Mouse (Mus musculus) frontal cortex, postnatal 25 days (tissue): ENCODE data around the gene Fgfrl1.

Experiments used
- DNase-seq, 2 experiments: peaks; one replicate each; pipeline ENCODE4 v3.0.0; 2022; ENCODE audit warnings: low spot score in 2 of 2

Gene Fgfrl1

DNA sequence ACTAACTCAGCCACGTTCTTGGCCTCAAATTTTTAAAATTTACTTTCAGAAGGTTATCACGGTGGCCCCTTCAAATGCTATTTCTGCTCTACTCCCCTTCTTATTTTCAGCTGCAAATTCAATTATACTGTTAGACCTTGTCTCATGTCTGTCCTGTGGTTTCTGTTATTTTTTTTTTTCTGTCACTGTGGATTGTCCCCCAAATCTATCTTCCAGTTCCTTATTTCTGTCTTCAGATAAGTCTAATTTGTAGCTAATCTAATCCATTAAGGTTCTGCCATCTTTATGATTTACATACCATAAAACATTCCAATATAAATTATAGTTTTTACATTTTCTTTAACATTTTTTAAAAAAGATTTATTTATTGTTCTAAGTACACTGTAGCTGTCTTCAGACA lies 24.8 kb upstream of the Fgfrl1 start:
- no peak for DNase-seq

DNA sequence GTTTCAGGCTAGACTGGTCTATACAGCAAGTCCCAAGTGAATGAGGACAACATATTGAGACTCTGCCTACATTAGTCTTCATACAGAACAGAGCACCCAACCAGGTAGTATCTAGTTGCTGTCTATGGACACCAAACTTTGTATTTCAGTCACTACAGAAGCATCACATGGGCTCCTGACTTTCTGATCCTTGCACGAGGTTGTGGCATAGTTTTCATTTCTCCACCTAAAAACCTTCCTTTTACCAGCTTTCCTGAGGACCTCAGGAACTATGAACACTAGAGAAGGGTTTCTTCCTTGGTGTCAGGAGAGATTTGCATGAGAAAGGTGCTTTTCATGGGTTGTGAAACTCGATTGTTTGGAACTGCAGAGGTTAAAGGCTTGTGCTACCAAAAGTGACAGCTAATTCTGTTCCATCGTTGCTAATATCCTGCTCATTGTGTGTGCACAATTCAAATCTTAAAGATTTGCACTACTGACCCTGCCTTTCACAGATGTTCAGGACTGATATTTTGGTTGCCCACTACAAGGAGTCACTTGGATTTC lies 23.7 kb upstream of the Fgfrl1 start:
- no peak for DNase-seq

DNA sequence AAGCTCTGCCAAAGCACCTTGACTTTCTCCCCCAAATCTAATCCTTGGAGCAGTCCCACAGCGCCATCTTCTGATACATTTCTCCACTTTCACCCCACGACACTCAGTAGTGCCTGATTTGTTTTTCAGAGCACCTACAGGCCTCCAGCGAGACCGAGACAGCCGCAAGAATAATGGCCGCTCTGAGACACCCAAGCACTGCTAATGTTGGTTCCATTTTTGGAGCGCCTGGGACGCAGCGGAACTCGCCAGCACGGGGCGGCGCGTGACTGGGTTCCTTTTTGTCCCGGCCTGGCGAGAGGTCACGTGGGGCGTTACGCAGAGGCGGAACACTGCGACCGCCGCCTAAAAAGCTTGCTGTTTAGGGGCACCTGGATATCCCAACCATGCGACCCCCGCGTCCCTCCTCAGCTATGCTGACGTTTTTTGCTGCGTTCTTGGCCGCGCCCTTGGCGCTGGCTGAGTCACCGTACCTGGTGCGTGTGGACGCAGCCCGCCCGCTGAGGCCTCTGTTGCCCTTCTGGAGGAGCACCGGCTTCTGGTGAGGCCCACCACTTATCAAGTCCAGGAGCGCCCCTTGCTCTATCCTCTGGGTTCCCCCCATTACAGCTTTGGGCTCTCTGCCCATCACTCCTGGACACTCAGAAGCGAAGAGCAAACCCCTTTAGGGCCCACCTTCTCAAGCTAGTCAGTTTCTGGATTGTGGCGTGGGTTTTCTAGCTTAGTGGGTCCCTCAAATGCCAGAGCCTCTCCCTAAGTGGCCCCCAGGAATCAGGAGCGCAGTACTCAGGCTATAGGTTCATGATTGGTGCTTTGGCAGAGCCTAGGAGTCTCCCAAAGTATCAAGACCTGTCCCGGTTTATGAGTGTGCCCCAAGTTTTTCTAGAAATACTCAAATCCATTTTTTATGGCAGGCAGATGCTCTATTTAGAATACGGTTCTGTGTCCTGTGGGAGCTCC lies 22.9 kb upstream of the Fgfrl1 start, which contains the start of gene Dgkq:
Dgkq (minus strand) TSS at position 696 of the 960 bp plus-strand sequence.
- peak; percentile 83 for DNase-seq

DNA sequence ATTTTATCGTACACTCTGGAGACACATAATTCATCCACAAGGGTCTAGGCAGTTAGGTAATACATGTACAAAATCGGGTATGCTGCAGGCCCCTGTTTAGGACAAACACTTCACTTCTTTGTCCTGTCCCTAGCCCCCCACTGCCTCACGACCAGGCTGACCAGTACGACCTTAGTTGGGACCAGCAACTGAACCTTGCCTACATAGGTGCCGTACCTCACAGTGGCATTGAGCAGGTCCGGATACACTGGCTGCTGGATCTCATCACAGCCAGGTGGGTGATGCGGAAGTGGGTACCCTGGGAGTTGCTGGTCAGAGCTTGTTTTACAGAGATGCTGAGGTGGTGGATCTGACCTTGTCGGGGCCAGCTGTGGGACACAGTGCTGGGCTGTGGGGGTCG lies 22.2 kb upstream of the Fgfrl1 start:
- DNase-seq, result no peak

DNA sequence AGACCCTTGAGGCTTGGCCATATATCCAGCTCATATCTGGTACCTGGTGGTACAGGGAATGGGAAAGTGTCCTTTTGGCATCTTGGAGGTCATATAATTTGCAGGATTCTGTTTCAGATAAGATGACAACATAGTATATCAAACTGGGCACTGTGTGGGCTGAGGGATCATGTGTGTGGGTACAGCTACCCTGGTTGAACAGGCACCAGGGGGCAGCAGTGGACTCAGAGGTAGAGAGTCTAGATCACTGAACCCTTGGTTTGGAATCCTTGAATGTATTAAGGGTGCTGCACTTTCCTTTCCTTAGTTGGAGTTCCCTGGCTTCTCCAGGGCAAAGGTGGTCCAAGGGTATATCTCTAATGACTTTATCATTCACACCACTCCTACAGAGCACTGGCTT lies 21.4 kb upstream of the Fgfrl1 start:
- DNase-seq, result no peak

DNA sequence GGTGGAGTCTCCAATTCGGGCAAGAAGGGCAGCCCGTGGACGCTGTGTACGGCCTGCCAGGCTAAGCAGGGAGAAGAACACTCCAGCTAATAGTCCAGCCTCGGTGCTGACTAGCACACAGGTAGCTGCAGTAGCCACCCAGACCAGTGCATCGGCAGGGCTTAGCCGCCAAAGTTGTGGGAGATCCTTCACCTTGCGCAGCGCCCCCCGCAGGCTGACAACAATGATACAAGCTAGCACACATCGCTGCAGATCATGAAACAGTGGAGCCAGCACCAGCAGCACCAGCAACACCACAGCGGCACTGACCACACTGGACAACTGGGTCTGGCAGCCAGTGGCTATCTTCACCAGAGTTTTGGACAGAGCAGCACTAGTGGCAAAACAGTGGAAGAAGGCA lies 20.4 kb upstream of the Fgfrl1 start:
- no peak for DNase-seq

DNA sequence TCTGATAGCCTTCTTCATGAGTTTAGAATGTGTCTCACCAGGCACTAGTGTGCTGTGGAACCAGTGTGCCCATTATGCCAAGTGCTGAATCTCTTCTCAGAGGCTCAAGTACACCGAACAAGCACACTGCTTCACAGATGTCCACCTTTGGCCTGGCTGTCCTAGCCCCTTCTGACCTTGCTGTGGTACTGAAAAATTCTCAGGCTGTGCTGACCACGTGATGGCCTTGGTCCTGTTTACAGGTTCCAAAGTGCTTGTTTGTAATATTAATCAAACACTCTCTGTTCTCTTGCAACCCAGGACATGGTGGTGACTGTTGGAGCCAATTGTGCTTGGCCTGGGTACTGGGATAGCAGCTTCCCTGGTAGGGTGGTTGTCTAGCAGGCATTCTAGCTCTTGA lies 17.6 kb upstream of the Fgfrl1 start:
- DNase-seq, result no peak

DNA sequence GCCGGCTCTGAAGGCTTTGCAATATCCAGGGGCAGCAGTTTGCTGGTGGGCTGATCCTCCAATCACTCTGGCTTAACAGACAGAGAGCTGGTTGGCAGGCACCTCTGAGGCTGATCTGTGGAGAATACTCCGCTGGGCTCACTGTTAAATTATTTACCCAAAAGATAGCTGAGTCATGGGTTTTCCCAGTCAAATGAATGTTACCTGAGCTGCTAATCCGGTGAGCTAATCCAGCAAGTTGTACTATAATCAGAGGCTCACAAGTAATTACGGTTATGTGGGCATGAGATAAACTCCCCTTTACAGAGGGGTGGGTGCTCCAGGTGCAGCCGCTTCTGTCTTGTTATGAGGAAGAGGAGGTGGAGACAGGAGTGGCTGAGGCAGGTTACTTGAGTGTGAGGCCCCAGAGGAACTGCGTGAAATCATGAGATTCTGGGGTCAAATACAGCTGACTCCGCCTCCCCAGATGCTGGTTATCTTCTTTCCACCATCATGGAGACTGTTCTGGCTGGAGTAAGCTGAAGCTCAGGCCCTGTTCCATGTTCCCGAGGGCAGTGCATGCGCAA lies 16.8 kb upstream of the Fgfrl1 start, which contains the start of gene Slc26a1:
Slc26a1 (minus strand) TSS at position 319 of the 566 bp plus-strand sequence.
- DNase-seq, result no peak

DNA sequence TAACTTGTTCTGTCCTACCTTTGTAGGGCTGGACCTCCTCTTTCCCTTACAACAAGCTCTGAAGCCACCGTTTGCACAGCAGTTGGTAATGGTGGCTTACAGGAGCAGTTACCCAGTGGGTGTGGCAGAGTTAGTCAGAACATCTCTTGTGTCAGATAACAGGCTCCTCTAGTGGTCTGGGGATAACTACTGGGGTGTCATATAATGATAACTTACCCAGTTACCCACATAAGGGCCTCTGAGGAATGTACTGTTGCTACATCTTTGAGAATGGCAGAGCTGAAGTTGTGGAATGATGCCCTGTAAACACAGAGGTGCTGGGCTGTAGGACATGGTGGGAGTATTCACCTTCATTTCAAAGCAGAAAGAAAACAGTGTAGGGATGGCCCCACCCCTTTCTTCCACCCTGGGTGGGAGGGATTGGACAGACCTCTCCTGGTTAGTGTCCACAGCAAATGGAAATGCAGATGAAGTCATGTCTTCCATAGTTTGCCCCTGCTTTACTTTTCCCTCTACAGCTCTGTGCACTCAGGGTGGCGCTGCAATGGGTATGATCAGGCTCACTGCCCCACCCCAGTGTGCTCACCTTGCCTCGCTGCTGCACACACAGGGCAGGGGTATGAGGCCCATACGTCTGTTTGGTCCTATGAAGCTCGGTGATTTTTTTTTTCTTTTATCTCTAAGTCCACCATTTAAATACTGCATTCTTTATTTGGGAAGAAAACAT lies 15.2 kb upstream of the Fgfrl1 start:
- DNase-seq, result no peak

DNA sequence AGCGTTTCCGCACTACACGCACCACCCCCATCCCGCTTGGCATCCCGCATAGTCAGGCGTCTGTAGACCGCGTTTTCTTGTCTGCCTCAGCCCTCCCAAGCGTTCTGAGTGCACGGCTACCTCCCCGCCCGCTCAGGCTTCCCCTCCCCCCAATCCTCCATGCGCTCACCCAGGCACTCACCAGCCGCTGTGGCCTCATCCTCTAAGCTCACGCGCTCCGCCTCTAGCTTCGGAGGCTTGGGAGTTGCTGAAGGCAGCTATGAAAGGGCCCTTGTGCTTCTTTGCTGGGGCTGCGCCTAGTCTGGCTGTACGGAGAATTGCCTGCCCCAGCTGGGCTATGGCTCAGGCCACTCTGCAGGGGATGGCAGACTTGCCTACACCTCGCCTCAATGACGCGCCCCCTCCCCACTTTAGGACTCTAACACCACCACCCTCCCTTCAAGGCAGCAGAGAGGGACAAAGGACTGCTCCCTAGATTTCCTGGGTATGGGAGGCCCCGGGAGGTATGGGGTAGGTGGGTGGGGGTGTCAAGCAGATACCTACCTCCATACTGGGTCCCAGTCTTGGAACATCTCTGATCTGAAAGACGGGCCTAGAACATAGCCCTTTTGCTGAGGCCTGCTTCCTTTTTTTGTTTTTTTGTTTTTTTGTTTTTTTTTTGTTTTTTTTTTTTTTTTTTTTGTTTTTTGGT lies 14.4 kb upstream of the Fgfrl1 start:
- peak; percentile 59 to 71 for DNase-seq

DNA sequence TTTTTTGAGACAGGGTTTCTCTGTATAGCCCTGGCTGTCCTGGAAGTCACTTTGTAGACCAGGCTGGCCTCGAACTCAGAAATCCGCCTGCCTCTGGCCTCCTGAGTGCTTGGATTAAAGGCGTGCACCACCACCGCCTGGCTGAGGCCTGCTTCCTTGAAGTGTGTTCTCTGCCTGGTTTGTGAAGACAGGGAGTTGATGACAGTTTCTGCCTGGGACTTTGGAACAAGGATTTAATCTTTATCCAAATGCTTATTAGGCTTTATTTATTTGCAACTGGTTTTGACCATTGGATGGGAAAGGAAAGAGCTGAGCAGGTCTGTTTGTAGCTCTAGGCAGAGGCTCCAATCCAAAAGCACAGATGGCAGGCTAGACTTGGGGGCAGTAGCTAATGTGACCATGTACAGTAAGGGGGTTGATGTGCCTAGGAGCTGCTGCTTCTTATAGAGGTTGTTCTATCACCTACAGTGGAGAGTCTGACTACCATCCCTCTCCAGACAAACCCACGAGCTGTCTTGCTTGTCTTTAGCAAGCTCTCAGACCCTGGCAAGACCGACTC lies 13.8 kb upstream of the Fgfrl1 start:
- DNase-seq, result no peak

DNA sequence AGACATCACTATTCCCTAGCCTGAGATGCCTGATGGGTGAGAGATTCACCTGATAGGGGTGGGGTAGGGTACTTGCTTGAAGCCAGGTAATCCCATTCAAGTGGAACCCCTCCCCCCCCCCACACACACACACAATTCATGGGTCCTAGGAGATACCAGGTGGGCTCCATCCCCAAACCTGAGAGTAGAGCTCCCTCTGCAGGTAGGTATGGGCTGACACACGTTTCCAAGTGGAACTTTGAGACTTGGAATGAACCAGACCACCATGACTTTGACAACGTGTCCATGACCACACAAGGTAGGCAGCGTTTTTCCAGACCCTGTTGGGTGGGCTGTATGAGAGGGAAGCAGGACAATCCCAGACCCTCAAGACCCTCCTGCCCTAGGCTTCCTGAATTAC lies 12.3 kb upstream of the Fgfrl1 start:
- no peak for DNase-seq

DNA sequence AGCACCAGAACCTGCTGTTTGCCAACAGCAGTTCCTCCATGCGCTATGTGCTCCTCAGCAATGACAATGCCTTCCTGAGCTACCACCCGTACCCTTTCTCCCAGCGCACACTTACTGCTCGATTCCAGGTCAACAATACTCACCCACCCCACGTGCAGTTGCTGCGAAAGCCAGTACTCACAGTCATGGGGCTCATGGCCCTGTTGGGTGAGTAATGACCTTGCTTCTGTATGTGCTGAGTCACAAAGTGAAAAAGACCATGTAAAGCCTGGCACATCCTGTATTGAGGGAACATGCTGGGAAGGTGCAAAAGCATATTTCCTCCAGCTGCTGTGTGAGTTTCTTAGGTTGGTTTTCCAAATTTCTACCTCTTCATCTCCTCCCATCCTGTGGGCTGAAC lies 11.3 kb upstream of the Fgfrl1 start:
- DNase-seq, result no peak

DNA sequence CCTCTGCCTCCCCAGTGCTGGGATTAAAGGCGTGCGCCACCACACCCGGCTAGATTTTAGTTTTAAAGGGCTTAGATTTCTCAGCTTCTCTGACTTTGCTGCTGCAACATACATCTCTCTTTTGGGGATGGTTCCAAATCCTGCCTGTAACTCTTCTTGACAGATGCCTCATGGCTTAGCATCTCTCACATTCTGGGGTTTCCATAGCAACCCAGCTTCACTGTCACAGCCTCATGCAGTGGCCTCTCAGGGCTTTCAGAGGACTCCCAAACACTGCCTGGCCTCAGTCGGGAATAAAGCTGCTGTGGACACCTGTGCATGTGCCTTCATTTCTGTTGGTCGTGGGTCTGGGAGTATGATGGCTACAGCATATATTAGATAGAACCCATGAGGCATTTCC lies 3.1 kb upstream of the Fgfrl1 start:
- DNase-seq, result no peak

DNA sequence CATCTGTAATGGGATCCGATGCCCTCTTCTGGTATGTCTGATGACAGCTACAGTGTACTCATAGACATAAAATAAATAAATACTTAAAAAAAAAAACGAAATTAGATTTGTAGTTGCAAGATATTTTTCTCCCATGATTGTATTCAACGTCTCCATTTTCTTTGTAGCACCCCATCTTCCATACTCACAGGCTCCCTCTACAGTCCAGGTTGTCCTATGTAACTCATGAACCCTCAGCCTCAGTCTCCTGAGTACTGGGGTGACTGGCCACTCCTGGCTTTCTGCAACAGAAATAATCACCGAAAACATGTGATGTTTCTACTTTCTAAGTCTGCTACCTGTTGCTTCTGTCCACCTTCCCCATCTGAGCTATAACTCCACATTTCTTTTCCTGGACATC lies 1.0 kb upstream of the Fgfrl1 start:
- DNase-seq, result no peak

DNA sequence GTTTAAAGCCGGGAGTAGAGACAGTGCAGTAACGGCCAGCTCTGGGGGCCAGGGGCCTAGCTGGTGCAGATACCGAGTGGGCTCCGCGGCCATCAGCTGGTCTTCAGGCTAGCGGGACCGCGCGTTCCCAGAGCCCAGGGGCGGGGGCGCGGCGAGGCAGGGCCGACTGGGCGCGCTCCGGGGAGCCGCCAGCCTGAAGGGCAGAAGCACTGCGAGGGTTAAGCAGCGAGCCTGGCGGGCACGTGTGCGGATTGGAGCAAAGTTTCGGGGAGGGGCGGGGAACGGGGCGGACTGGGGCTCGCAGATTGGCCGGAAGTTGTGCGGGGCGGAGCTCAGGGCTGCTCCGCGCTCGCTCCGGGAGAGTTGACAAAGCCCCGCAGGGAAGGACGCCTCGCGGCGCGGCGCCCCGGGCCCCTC lies 1.7 kb downstream of the Fgfrl1 start:
- no peak for DNase-seq

DNA sequence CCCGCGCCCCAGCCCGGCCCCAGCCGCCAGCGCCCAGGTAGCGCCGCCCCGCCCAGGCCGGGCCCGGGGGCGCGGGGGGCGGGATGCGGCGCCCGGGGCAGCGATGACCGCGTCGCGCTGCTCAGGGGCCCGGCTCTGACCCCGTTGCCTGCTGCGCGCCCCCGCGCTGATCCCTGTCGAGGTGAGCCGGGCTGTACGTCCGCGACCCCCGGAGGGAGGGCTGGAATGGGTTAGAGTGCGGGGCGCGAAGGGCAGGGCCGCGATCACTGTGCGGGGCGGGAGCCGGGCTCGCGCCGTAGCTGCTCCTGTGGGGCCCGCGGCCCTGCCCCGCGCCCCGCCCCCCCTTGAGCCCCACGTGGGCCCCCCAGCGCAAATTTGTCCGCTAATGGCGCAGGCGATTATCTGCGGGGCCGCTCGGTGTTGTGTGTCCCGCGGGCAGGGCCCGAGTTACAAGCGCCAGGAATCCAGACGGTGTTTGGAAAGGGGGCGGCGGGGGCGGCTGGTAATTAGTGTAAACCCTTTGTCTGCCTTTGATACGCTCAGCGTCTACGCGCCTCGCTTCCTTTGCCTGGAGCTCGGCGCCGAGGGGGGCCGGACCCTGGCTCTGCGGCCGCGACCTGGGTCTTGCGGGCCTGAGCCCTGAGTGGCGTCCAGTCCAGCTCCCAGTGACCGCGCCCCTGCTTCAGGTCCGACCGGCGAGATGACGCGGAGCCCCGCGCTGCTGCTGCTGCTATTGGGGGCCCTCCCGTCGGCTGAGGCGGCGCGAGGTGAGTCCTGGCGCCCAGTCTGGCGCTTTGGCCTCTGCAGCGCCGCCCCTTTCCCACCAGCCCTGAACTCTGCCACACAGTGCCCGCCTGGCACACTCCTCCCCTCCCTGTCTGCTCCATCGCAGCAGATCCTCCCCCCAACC lies 2.4 kb downstream of the Fgfrl1 start:
- DNase-seq, result no peak

DNA sequence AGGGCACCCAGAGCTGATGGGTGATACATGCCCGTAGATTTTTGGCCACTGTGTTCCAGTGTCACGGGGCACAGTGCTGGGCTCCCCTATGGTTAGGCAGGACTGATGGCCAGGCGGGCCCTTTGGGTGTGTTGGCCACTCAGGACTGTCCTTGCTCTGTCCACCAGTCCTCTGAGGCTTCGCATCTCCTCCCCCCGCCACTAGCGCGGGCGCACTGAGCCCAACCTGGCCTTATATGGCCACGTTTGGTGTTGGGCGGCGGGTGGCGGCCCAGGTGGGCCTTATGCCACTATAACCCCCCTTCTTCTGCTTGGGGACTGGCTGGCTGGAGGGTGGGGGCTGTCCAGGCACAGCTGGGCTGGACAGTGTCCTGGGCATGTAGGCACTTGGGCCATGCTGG lies 3.7 kb downstream of the Fgfrl1 start:
- no peak for DNase-seq

DNA sequence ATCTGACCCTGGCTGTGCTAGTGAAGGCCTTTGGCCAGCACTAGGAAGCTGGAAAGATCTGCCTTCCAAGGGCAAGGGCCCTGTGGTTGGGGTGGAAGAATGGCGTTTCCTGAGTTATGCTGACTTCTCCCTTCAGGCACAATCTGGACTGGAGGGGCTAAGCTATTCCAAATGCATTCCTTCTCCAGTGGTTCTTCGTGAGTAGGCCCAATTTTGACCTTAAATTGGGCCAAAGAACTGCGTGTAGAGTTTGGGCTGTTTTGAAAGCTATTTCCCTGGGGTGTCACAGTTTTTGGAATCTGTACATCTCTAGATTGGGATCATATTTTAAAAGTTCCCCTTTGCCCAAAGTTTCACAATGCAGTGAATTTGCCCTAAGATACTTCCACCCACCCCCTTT lies 4.4 kb downstream of the Fgfrl1 start:
- no peak for DNase-seq

DNA sequence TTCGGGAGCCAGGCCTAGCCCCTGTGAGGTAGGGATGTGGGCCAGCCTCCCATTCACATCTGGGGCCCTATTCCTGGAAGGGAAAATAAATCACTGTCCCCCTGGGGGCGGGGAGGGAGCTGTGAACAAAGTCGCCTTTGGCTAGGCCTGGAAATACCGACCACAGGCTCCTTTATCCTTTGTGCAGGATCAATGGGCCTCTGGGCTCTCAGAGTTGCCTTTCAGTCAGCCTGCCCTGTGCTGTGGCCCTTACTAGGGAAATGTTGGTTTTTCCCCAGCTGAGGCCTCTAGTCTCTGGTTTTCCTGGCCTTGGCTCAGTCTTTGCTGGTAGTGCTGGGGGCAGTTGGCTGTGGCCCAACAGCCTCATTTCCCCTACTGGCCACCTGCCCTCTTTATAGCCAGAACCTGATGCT lies 5.2 kb downstream of the Fgfrl1 start:
- peak; percentile 28 to 39 for DNase-seq
